Mouse (Mus musculus) intestine, postnatal 0 days (tissue): Measurements from ENCODE around the gene L3mbtl3. TPM values are rescaled to one million over a fixed set of nuclear protein-coding genes. Genes with fewer than 3 reads are reported as not detected.

Source experiments
- ATAC-seq: fragments of 200-750 bp; cut with Nextera tagmentation; 2 replicates; pipeline ENCODE4 v1.8.0; 2017; ENCODE audit warnings: mild to moderate bottlenecking, moderate TSS enrichment, moderate library complexity
- H3K27ac ChIP-seq: fragments of 300-500 bp; sonication (generic); 2 replicates; pipeline ENCODE4 v1.5.1; 2014; ENCODE audit warnings: mild to moderate bottlenecking, low read depth, low read length, moderate library complexity
- H3K27me3 ChIP-seq: fragments of 300-500 bp; sonication (generic); replicated peaks from 2 replicates; pipeline ENCODE4 v1.6.1; 2014; ENCODE audit warnings: low read length, mixed read lengths; ENCODE audit not compliant: control insufficient read depth, insufficient read depth
- H3K36me3 ChIP-seq: fragments of 300-500 bp; sonication (generic); 2 replicates; pipeline ENCODE4 v1.6.1; 2014; ENCODE audit warnings: mild to moderate bottlenecking, moderate library complexity; ENCODE audit not compliant: control insufficient read depth, insufficient read depth
- H3K4me1 ChIP-seq: fragments of 300-500 bp; sonication (generic); replicated peaks from 2 replicates; pipeline ENCODE4 v1.6.1; 2014; ENCODE audit warnings: antibody characterized with exemption, low read length, mixed read lengths; ENCODE audit not compliant: control insufficient read depth, insufficient read depth
- H3K4me2 ChIP-seq: fragments of 300-500 bp; sonication (generic); replicated peaks from 2 replicates; pipeline ENCODE4 v1.6.1; 2014; ENCODE audit warnings: low read depth, mild to moderate bottlenecking, moderate library complexity
- H3K4me3 ChIP-seq: fragments of 300-500 bp; sonication (generic); 2 replicates; pipeline ENCODE4 v1.5.1; 2014; ENCODE audit warnings: low read depth, low read length
- H3K9ac ChIP-seq: fragments of 300-500 bp; sonication (generic); 2 replicates; pipeline ENCODE4 v1.6.1; 2014; ENCODE audit warnings: mild to moderate bottlenecking, low read depth, low read length
- H3K9me3 ChIP-seq: fragments of 300-500 bp; sonication (generic); 2 replicates; pipeline ENCODE4 v1.6.1; 2016; ENCODE audit warnings: mixed run types; ENCODE audit not compliant: control insufficient read depth
- CTCF ChIP-seq: sonication (generic); IDR thresholded peaks from 2 replicates; pipeline ENCODE4 v1.5.1; 2016; ENCODE audit warnings: low read depth, mild to moderate bottlenecking, control low read depth, antibody characterized with exemption, moderate library complexity
- WGBS: fragments of 180-500 bp; shearing (Covaris S2); extraction: QIAGEN DNeasy Blood & Tissue Kit; methylation state at CpG from one replicate; pipeline ENCODE4 v1.1.7; 2014; 5-methylcytosine and 5-hydroxymethylcytosine counted together
- microRNA-seq: library from miRNA; unstranded; fragments of <30 nt; microRNA quantifications from one replicate; pipeline ENCODE4, GENCODE M21; 2016
- polyA plus RNA-seq: library from polyadenylated mRNA; unstranded; fragments of >200 nt; fragmentation: Nextera tagmentation; extraction: Ambion mirVana; gene quantifications from 2 replicates; pipeline ENCODE4 v1.2.1, GENCODE M21; 2015

Gene L3mbtl3
- polyA plus RNA-seq, 1 experiment from 2014 or later = 6.3 TPM

DNA sequence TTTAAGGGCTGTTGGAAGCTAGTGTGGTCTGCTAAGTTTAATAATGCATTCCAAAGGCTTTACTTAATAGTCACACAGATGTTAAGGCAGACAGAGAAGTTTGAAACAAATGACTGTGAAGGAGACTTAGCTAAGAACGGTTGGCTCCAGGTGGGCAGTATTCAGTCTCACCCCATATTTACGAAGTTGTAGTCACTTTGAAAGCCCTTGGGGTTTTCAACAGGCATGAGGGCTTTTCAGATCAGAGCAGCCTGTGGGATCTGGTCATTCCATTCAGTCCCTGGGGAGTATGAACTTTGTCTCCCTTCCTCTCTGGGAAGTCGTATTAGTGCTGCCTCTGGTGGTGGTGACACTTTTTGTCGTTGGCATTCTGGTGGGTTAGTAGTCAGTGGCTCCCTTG is 137.2 kb downstream of the L3mbtl3 start:
- Histone ChIP-seq H3K9me3 (no peaks in the 10 kb centered on the region), H3K4me1 (no peaks in the 10 kb centered on the region), H3K4me2 (no peak overlapping the region), H3K9ac (no peak overlapping the region), H3K27ac (no peak overlapping the region), H3K36me3 (no peaks in the 10 kb centered on the region), H3K27me3 (no peaks in the 10 kb centered on the region), H3K4me3 (no peak overlapping the region)
- WGBS = 40% methylated on average over 4 of the region's 4 CpGs
- no peak for TF ChIP-seq CTCF
- ATAC-seq = no peak

DNA sequence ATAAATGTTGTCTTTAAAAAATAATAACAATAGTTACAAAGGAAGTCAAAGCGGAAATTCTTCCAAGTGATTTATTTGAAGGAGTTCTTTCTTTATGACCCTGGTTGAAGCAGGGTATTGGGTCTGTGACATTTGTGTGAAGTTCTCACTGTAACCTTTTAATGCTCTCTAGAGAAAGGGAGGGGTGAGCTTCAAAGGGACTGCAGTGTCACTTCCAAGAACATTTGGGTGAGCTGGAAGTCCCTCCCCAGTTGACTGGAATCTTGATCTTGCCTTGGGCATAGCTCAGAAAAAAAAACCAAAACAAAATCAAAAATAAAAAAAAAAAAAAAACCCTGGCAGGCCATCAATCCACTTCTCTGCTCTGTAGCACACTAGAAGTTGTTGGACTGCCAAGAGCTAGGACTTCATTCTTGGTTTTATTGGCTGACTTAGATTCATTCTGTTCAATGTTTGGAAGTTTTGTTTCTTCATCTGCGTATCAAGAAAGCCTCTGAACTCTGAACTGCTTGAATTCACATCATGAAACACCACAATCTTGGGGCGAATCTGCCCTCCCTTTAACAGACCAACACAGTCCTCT is 143.6 kb downstream of the L3mbtl3 start:
- no peak overlapping the region for H3K4me2 ChIP-seq
- TF ChIP-seq CTCF = no peak
- no peak overlapping the region for H3K27ac ChIP-seq
- no peak overlapping the region for H3K4me3 ChIP-seq
- H3K9me3 ChIP-seq = no peaks in the 10 kb centered on the region
- WGBS = 79% methylated on average over 3 of the region's 3 CpGs
- no peaks in the 10 kb centered on the region for H3K36me3 ChIP-seq
- H3K4me1 ChIP-seq = no peaks in the 10 kb centered on the region
- no peaks in the 10 kb centered on the region for H3K27me3 ChIP-seq
- no peak for ATAC-seq
- no peak overlapping the region for H3K9ac ChIP-seq

DNA sequence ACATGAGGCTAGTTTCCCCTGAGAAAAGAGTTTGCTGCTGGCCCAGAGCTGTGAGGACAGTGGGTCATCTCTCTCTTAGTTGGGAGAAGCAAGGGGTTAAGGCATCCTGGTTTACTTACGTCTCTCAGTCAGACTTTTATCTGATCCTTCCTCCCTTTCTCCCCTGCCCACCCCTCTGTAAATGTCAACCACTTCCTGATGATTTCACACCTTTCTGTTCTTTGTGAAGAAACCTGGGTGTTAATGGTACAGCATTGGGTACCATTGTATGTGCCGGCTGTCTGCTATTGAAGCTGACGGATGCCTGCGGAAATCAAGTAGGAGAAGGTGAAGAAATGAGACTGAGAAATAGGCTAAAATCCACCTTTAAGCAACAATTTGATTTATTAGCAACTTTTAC is 146.3 kb downstream of the L3mbtl3 start, which contains the start of gene Samd3:
Gene Samd3, plus strand, starts transcription at position 220 of the 400 bp plus-strand sequence.
- no peak within 1 kb of the TSS for H3K9ac ChIP-seq
- TF ChIP-seq CTCF = no peak
- H3K4me3 ChIP-seq = no peak within 1 kb of the TSS
- no peak within 1 kb of the TSS for H3K27ac ChIP-seq
- H3K27me3 ChIP-seq = no peaks in the 10 kb centered on the region
- no peak within 1 kb of the TSS for H3K4me2 ChIP-seq
- no peak for ATAC-seq
- H3K4me1 ChIP-seq = no peaks in the 10 kb centered on the region
- no peaks in the 10 kb centered on the region for H3K36me3 ChIP-seq
- no peaks in the 10 kb centered on the region for H3K9me3 ChIP-seq
- WGBS = 49% methylated on average over 4 of the region's 4 CpGs

DNA sequence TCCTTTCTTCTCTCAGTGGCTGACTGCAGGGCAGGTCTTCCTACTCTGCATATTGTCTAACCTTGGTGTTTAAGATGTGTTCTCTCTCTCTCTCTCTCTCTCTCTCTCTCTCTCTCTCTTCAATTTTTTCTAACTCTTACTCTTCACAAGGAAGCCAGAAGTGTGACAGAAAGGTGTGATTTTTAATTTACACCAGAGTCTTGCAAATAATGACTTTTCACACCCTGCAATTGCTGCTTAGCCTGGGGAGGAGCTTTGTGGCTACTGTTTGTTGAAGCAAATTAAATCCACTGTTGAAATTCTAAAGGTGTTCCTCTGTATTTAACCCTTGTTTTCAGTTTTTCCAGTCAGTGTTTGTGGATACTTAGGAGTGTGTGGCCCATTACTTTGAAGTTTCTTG is 147.6 kb downstream of the L3mbtl3 start:
- H3K9ac ChIP-seq = no peak overlapping the region
- no peaks in the 10 kb centered on the region for H3K27me3 ChIP-seq
- no peaks in the 10 kb centered on the region for H3K9me3 ChIP-seq
- H3K4me2 ChIP-seq = no peak overlapping the region
- no peak overlapping the region for H3K27ac ChIP-seq
- no peaks in the 10 kb centered on the region for H3K4me1 ChIP-seq
- TF ChIP-seq CTCF = no peak
- ATAC-seq = no peak
- H3K36me3 ChIP-seq = no peaks in the 10 kb centered on the region
- no peak overlapping the region for H3K4me3 ChIP-seq

DNA sequence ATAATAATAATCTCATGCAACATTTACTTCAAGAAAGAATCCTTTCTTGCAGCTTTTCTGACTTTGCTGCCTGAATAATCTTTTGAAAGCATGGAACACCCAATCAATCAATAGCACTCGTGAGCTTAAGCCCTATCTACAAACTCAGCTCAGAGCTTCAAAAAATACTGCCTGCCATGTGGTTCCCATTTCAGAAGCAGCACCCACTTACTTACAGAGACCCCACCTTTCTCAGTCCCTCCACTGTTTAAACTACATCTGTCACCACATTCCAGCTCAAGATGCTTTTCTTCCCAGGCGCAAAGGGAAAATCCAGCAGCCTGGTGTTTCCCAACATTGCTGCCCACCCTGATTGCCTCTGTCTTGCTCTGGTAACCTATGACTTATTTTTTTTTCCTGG is 149.0 kb downstream of the L3mbtl3 start:
- H3K4me1 ChIP-seq = no peaks in the 10 kb centered on the region
- ATAC-seq = no peak
- H3K4me2 ChIP-seq = no peak overlapping the region
- WGBS = 47% methylated on average over 2 of the region's 2 CpGs
- no peak for TF ChIP-seq CTCF
- H3K27me3 ChIP-seq = no peaks in the 10 kb centered on the region
- no peak overlapping the region for H3K27ac ChIP-seq
- no peaks in the 10 kb centered on the region for H3K36me3 ChIP-seq
- H3K4me3 ChIP-seq = no peak overlapping the region
- no peaks in the 10 kb centered on the region for H3K9me3 ChIP-seq
- H3K9ac ChIP-seq = no peak overlapping the region

DNA sequence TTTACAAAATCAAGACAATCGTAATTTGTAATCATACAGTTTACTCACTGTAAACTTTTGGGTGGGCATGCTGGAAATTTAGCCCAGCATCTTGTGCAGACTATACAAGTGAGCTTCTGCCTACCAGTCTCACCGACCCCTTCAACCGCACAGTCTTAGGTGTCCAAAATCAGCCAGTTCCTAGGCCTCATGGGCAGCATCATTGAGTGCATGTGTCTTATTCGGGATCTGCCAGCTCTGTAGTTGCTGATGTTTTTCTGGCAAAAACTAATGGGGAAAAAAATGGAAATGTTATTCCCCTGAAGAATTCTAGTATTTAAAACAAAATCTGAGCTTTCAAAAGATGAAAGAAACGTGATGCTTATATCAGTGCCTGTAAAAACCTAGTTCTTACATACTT is 149.5 kb downstream of the L3mbtl3 start:
- Histone ChIP-seq H3K9ac (no peak overlapping the region), H3K36me3 (no peaks in the 10 kb centered on the region), H3K27ac (no peak overlapping the region), H3K4me1 (no peaks in the 10 kb centered on the region), H3K4me3 (no peak overlapping the region), H3K27me3 (no peaks in the 10 kb centered on the region), H3K4me2 (no peak overlapping the region), H3K9me3 (no peaks in the 10 kb centered on the region)
- WGBS = 85% methylated on average over 5 of the region's 5 CpGs
- TF ChIP-seq CTCF = no peak
- ATAC-seq = no peak

Small RNA genes lying within 50 kb of the gene (microRNA-seq; reads per million reads assigned to microRNA genes)
- gene Gm27754 = not detected

Other genes with a start within 250 kb of the L3mbtl3 start
- gene Samd3, start 146.3 kb downstream of the L3mbtl3 start, polyA plus RNA-seq = not detected in 2 replicates